Mouse (Mus musculus): ENCODE measurements around the gene Timd4. TPM values are rescaled to one million over a fixed set of nuclear protein-coding genes. Genes with fewer than 3 reads are reported as not detected.

Gene Timd4
- polyA plus RNA-seq (2012; rRNA removed) = 0.16 and 2.3 TPM in 2 replicates

DNA sequence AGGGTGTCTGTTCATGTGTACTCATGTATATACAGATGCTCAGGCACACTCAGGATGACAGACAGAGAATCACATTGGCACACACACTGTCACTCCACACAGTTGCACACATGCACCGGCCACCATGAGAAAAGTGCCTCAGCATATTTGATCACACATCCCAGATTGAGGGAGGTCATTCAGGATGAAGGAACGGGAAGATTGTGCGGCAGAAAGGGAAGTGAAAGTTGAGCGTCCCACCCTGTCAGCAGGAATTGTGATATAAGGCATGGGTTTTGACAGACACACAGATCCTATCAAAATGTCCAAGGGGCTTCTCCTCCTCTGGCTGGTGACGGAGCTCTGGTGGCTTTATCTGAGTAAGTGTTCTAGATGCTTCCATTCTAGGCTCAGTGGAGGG lies at the start of gene Timd4:
Gene Timd4 (plus strand): TSS at position 290 of the 400 bp plus-strand sequence.
- Histone ChIP-seq H3K27ac (ENCODE audit: insufficient read depth, low read depth, low read length) (no peak within 1 kb of the TSS), H3K4me1 (ENCODE audit: control insufficient read depth, insufficient read depth, low read length) (no peaks in the 10 kb centered on the region), H3K27me3 (replicated peaks; ENCODE audit: control insufficient read depth, insufficient read depth, low read length) (no peaks in the 10 kb centered on the region), H3K4me3 (ENCODE audit: insufficient read depth, low read depth, low read length) (no peak within 1 kb of the TSS), H3K36me3 (ENCODE audit: control insufficient read depth, insufficient read depth, low read length) (no peaks in the 10 kb centered on the region)
- DNase-seq = no peak
- 86% methylated on average over 5 of the region's 5 CpGs for WGBS
- no peak for TF ChIP-seq POLR2A (IDR thresholded peaks at IDR 0.05; ENCODE audit: low read depth, low read length)

DNA sequence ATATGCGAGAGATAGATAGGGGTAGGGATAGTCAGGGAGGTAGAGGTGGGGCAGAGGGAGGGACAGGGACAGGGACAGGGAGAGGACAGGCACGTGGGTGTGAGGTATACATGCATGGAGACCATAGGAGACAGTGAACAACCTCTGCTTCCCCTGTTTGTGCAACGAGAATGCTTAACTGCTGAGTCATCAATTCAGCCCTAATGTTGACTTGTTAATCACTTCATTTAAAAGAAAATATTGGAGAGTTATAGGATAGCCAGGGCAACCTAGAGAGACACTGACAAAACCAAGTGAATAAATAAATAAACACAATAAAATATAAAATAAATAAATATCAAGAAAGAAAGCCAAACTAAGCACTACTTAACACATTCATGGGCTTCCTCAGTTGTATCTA lies 33.7 kb upstream of the Timd4 start:
- H3K4me3 ChIP-seq (ENCODE audit: insufficient read depth, low read depth, low read length) = no peak overlapping the region
- no peak for TF ChIP-seq POLR2A (IDR thresholded peaks at IDR 0.05; ENCODE audit: low read depth, low read length)
- no peaks in the 10 kb centered on the region for H3K27me3 ChIP-seq (replicated peaks; ENCODE audit: control insufficient read depth, insufficient read depth, low read length)
- 68% methylated on average over 3 of the region's 3 CpGs for WGBS
- no peaks in the 10 kb centered on the region for H3K4me1 ChIP-seq (ENCODE audit: control insufficient read depth, insufficient read depth, low read length)
- no peaks in the 10 kb centered on the region for H3K36me3 ChIP-seq (ENCODE audit: control insufficient read depth, insufficient read depth, low read length)
- DNase-seq = no peak
- no peak overlapping the region for H3K27ac ChIP-seq (ENCODE audit: insufficient read depth, low read depth, low read length)

DNA sequence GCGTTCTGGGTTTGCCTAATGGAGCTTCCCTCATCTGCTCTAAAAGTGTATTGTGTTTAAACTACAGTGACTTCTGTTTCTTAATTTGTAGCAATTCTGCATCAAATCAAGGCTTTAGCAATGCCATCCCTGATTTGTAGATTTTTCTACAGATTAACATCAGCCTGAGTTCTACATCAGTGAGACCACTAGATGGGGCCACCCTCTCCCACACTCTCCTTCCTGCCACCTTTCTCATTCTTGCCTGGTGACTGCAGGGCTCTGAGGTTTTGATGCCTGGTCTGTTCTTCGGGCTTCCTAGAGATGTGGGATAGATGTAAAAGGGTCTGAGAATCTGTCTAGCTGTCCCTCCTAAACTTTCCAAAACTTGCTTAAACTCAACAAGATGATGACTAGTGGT lies 30.8 kb upstream of the Timd4 start:
- WGBS = 90% methylated on average over 2 of the region's 2 CpGs
- no peak for DNase-seq
- no peaks in the 10 kb centered on the region for H3K36me3 ChIP-seq (ENCODE audit: control insufficient read depth, insufficient read depth, low read length)
- H3K27me3 ChIP-seq (replicated peaks; ENCODE audit: control insufficient read depth, insufficient read depth, low read length) = no peaks in the 10 kb centered on the region
- TF ChIP-seq CTCF (conservative IDR thresholded peaks at IDR 0.05; ENCODE audit: insufficient read depth, insufficient read length, low read depth, low read length) (no peak), POLR2A (IDR thresholded peaks at IDR 0.05; ENCODE audit: low read depth, low read length) (no peak)
- H3K4me1 ChIP-seq (ENCODE audit: control insufficient read depth, insufficient read depth, low read length) = no peaks in the 10 kb centered on the region
- H3K4me3 ChIP-seq (ENCODE audit: insufficient read depth, low read depth, low read length) = no peak overlapping the region
- H3K27ac ChIP-seq (ENCODE audit: insufficient read depth, low read depth, low read length) = no peak overlapping the region

DNA sequence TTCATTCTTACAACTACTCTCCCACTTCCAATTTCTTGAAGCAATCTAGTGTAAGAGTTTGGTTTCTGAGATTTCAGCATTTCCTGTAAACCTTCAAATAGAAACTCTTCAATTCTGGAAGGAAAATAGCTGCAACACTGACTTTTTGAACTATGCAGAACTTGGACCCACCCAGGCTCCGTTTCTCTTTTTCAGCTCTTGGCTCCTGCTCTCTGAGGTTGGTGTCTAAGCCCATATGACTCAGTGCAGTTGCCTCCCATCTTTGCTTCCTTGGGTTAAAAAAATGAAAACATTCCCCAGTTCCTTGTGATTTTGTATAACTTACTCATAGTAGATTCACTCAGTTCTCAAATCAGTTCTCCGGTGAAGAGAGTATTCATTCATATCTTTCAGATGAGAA lies 6.2 kb upstream of the Timd4 start:
- TF ChIP-seq POLR2A (IDR thresholded peaks at IDR 0.05; ENCODE audit: low read depth, low read length) (no peak), CTCF (conservative IDR thresholded peaks at IDR 0.05; ENCODE audit: insufficient read depth, insufficient read length, low read depth, low read length) (no peak)
- 75% methylated on average over 2 of the region's 2 CpGs for WGBS
- DNase-seq = no peak

DNA sequence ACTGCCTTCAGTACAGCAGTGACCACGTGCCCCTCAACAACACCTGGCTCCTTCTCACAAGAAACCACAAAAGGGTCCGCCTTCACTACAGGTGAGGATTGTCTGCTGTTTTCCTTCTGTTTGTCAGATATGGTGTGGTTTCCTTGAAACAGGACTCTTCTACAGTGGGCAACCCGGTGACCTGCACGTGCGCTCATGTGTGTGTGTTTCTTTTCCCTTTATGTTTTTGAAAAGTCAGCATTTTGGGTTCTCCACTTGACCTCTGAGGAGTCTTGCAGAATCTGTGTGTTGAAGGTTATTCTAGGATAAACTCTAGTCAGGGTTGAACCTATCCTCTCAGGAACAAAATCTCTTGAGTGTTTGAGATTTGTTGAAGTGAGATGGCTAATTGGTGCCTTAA lies 7.1 kb downstream of the Timd4 start:
- H3K27me3 ChIP-seq (replicated peaks; ENCODE audit: control insufficient read depth, insufficient read depth, low read length) = no peaks in the 10 kb centered on the region
- no peaks in the 10 kb centered on the region for H3K4me1 ChIP-seq (ENCODE audit: control insufficient read depth, insufficient read depth, low read length)
- H3K36me3 ChIP-seq (ENCODE audit: control insufficient read depth, insufficient read depth, low read length) = no peaks in the 10 kb centered on the region
- WGBS = 80% methylated on average over 5 of the region's 5 CpGs
- no peak for TF ChIP-seq CTCF (conservative IDR thresholded peaks at IDR 0.05; ENCODE audit: insufficient read depth, insufficient read length, low read depth, low read length)
- TF ChIP-seq POLR2A (IDR thresholded peaks at IDR 0.05; ENCODE audit: low read depth, low read length) = no peak
- DNase-seq = no peak
- no peak overlapping the region for H3K27ac ChIP-seq (ENCODE audit: insufficient read depth, low read depth, low read length)
- no peak overlapping the region for H3K4me3 ChIP-seq (ENCODE audit: insufficient read depth, low read depth, low read length)

More for the DNA sequence above, 6.2 kb upstream of the Timd4 start:
- no peak overlapping the region for H3K27ac ChIP-seq (ENCODE audit: insufficient read depth, low read depth, low read length)
- no peaks in the 10 kb centered on the region for H3K4me1 ChIP-seq (ENCODE audit: control insufficient read depth, insufficient read depth, low read length)
- H3K27me3 ChIP-seq (replicated peaks; ENCODE audit: control insufficient read depth, insufficient read depth, low read length) = no peaks in the 10 kb centered on the region
- no peaks in the 10 kb centered on the region for H3K36me3 ChIP-seq (ENCODE audit: control insufficient read depth, insufficient read depth, low read length)
- H3K4me3 ChIP-seq (ENCODE audit: insufficient read depth, low read depth, low read length) = no peak overlapping the region

DNA sequence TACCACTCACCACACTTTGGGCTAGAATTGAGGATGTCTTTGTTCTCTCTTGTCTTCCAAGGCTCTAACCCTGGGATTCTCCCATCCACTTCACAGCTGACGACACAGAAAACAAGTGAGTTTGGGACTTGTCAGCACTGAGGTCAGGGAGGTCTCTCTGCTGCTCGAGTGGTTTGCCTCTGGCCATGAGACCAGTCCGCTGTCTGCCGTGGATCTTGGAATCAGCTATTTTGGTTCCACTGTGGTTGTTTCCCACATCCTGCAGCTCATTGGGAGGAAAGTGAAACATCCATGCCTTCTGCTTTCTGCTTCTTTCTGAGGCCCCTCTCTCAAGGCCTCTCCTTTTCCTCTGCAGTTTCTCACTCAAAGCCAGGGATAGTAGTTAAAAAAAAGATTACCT lies 9.3 kb downstream of the Timd4 start:
- Histone ChIP-seq H3K36me3 (ENCODE audit: control insufficient read depth, insufficient read depth, low read length) (no peaks in the 10 kb centered on the region), H3K27me3 (replicated peaks; ENCODE audit: control insufficient read depth, insufficient read depth, low read length) (no peaks in the 10 kb centered on the region), H3K4me3 (ENCODE audit: insufficient read depth, low read depth, low read length) (no peak overlapping the region), H3K4me1 (ENCODE audit: control insufficient read depth, insufficient read depth, low read length) (no peaks in the 10 kb centered on the region), H3K27ac (ENCODE audit: insufficient read depth, low read depth, low read length) (no peak overlapping the region)
- TF ChIP-seq POLR2A (IDR thresholded peaks at IDR 0.05; ENCODE audit: low read depth, low read length) (no peak), CTCF (conservative IDR thresholded peaks at IDR 0.05; ENCODE audit: insufficient read depth, insufficient read length, low read depth, low read length) (no peak)
- WGBS = 49% methylated on average over 4 of the region's 4 CpGs
- peak; percentile 5 for DNase-seq

DNA sequence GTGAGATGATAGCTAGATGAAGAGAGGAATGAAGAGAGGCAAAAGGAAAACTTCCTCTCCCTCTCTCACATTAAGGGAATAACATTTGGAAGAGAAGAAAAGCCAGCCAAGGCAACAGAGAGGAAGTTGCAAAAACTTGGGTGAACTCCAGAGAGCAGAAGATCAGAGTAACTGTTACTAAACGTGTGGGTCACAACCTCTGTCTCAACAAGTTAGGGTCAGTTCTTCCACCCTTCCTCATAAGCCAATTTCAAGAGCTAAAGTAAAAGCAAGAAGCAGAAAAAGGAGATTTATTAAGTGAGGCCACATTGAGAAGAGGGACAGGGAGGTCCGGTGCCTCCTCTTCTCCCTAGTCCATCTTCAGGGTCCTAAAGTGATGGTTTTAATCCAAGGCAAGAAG lies 19.7 kb downstream of the Timd4 start:
- no peaks in the 10 kb centered on the region for H3K4me1 ChIP-seq (ENCODE audit: control insufficient read depth, insufficient read depth, low read length)
- 55% methylated on average over 2 of the region's 2 CpGs for WGBS
- no peak overlapping the region for H3K27ac ChIP-seq (ENCODE audit: insufficient read depth, low read depth, low read length)
- no peaks in the 10 kb centered on the region for H3K36me3 ChIP-seq (ENCODE audit: control insufficient read depth, insufficient read depth, low read length)
- H3K4me3 ChIP-seq (ENCODE audit: insufficient read depth, low read depth, low read length) = no peak overlapping the region
- no peak for TF ChIP-seq CTCF (conservative IDR thresholded peaks at IDR 0.05; ENCODE audit: insufficient read depth, insufficient read length, low read depth, low read length)
- no peak for TF ChIP-seq POLR2A (IDR thresholded peaks at IDR 0.05; ENCODE audit: low read depth, low read length)
- DNase-seq = peak; percentile 46
- no peaks in the 10 kb centered on the region; the same call in 1 of the 2 replicates for H3K27me3 ChIP-seq (replicated peaks; ENCODE audit: control insufficient read depth, insufficient read depth, low read length)

DNA sequence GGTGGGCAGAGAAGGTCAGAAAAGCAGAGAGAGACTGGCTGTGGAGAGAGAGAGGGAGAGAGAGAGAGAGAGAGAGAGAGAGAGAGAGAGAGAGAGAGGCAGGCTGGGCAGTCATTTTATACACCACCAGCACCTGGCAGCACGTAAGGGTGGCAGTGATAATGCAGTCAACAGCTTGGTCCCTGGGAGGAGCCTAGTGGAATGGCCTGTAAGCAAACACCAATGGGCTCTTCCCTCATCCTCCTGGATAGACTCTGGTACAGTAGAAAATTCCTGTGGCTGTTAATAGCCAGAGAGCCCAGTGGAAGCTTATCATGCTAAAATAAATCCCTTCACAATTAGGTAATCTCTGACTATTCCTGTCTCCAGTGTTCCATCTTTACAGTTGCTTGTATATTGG lies 24.5 kb downstream of the Timd4 start:
- Histone ChIP-seq H3K27me3 (replicated peaks; ENCODE audit: control insufficient read depth, insufficient read depth, low read length) (no peaks in the 10 kb centered on the region), H3K27ac (ENCODE audit: insufficient read depth, low read depth, low read length) (no peak overlapping the region), H3K4me1 (ENCODE audit: control insufficient read depth, insufficient read depth, low read length) (no peaks in the 10 kb centered on the region), H3K4me3 (ENCODE audit: insufficient read depth, low read depth, low read length) (no peak overlapping the region), H3K36me3 (ENCODE audit: control insufficient read depth, insufficient read depth, low read length) (no peaks in the 10 kb centered on the region)
- WGBS = 63% methylated on average over 1 of the region's 1 CpGs
- TF ChIP-seq POLR2A (IDR thresholded peaks at IDR 0.05; ENCODE audit: low read depth, low read length) (no peak), CTCF (conservative IDR thresholded peaks at IDR 0.05; ENCODE audit: insufficient read depth, insufficient read length, low read depth, low read length) (no peak)
- DNase-seq = no peak

Data from kidney, adult 2 months (tissue).